Mouse (Mus musculus) mouse embryonic stem cell (cell line): ENCODE measurements around the gene Nsg1.

ENCODE experiments used
- in situ Hi-C, 2 experiments: fragments of 300-500 bp; cut with MboI; formaldehyde crosslinking; loops; 1 replicate in 1 of 2; 3 replicates in 1 of 2; pipeline ENCODE4 v1.14.3; 2019 to 2020; ENCODE audit warnings: low sequenced_read_pairs in 2 of 2, low pct_unique_long_range_greater_than_20kb in 1 of 2, mixed read lengths in 1 of 2; ENCODE audit not compliant: unreplicated experiment in 1 of 2

The Nsg1 gene

GRCm38 (mm10) chr5:38159634-38160413 is at the start of gene Nsg1:
Gene Nsg1, minus strand, starts transcription at chr5:38159907.
- in situ Hi-C loops: no loop called here

DNA sequence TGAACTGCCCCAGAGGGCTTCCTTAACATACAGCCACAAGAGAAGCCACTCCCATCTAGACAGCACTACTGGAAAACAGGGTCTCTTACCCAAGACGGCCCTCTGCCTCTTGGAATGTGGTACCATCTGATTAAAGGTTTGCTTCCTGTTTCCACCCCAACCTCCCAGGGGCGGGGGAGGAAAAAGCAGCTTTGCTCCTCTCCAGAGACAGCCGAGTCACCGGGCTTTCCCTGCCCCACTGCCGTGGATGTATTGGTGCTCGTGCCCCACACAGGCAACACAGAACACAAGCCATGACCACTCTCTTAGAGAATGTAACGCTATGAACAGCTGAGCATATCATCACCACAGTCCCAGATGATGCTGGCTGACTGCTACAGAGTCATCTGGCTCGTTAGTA is 49.3 kb upstream of the Nsg1 start:
- in situ Hi-C loops: no loop called here

GRCm38 (mm10) chr5:38205303-38205726 is 45.6 kb upstream of the Nsg1 start:
- in situ Hi-C loops: no loop called here

- in situ Hi-C loops: no loop called here
Measured at GRCm38 (mm10) chr5:38199686-38200085, 40.0 kb upstream of the Nsg1 start.

- in situ Hi-C loops: no loop called here
Measured at GRCm38 (mm10) chr5:38197482-38197823, 37.7 kb upstream of the Nsg1 start.

DNA sequence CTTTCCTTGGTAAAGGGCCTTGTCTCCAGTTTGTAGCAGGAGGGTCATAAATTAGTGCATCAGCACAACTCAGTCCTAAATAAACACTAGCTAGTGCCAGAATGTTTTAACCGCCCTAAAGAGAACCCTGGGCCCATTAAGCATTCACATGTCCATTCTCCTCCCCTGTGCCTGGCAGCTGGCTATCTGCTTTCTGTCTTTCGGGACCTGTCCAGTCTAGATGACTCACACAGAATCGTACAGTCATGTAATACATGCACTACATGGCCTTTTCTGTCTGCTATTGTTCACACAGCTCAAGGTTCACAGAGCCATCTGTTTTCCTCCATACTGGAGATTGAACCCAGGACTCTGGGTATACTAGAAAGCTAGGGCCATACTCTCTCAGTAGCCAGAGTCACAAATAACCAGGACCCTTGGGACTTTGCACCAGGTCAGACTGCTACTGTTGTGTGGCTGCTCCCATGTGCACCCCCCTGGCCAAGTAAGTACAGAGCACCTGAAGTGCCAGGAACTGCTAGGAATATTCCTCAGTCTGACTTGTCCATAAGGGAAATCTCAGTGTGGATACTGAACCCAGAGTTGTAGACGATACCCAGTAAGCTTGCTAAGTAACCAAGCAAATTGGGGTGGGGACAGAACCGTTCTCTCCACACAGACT is 37.2 kb upstream of the Nsg1 start:
- in situ Hi-C loops: no loop called here

DNA sequence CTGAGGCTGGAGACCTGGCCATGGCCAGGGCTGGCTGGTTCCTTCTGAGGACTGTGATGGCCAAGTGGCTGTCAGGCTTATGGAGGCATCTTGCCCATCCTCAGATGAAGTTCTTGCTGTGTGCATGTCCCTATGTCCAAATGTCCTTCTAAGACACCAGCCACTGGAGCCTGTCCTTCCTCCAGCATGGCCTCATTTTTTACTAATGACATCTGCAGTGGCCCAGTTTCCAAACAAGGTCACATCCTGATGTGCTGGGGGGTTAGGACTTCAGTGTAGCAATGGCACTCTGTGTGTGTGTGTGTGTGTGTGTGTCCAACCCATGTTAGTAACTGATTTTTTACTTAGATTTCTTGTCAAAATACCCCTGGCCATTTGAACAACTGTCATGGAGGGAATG is 36.2 kb upstream of the Nsg1 start:
- in situ Hi-C loops: no loop called here

DNA sequence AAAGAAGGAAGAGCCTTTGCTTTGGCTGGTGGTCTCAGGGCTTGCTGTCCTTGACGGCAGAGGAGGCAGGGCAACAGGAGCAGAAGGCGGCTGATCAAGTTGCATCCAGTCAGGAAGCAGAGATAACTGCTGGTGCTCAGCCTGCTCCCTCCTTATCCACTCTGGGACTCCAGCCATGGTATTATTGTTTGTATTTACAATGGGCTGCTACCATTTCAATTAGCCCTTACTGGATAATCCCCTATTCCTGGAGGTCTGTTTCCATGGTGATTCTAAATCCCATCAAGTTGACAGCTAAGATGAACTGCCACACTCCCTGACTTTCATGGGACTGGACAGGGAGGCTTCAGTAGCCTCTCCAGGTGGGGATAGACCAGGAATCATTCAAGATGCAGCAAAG is 35.2 kb upstream of the Nsg1 start:
- in situ Hi-C loops: no loop called here

- in situ Hi-C loops: no loop called here
Measured at GRCm38 (mm10) chr5:38190907-38191306, 31.2 kb upstream of the Nsg1 start.

- in situ Hi-C loops: no loop called here
Measured at GRCm38 (mm10) chr5:38187006-38187405, 27.3 kb upstream of the Nsg1 start.

DNA sequence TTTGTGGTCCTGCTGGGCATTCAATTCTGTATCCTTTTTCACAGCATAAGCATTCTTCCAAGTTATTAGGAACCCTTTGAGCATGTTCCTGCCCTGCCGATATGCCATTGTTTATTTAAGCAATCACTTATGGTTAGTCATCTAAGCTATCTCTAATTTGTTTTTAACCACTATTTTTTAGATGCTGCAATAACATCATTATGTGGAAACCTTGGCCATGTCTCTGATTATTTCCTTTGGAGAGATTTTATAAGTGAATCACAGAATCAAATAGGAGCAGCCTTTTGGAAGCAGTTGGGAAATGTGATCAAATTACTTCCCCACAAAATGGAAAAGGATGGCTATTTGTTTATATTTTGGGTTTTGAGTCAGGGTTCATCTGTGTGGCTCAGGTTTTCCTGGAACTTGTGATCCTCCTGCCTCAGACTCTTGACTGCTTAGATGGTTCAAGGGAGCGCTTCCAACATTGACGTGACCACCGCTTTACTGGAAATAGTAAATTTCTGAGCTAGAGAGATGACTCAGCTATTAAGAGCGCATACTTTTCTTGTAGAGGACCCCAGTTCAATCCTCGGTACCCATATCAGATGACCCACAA is 25.1 kb upstream of the Nsg1 start:
- in situ Hi-C loops: no loop called here

- in situ Hi-C loops: no loop called here
Measured at GRCm38 (mm10) chr5:38174256-38174912, 14.7 kb upstream of the Nsg1 start.

DNA sequence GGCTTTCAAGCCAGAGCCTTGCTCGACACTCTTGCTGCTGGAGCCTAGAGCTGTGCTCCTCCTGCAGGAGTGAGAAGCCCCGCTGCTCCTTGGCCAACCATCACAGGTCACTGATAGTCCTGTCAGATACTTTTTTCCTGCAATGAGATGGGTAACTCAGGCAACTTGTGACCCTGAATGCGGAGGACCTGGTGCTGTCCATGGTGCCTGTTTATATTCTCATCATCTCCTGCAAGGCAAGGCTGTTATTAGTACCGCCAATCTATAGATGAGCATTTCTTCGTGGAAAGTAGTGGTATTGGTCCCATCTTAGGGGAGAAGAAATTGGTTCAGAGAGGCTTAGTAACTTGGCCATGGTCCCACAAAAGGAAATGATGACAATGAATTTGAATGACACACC is 14.1 kb upstream of the Nsg1 start:
- in situ Hi-C loops: no loop called here

DNA sequence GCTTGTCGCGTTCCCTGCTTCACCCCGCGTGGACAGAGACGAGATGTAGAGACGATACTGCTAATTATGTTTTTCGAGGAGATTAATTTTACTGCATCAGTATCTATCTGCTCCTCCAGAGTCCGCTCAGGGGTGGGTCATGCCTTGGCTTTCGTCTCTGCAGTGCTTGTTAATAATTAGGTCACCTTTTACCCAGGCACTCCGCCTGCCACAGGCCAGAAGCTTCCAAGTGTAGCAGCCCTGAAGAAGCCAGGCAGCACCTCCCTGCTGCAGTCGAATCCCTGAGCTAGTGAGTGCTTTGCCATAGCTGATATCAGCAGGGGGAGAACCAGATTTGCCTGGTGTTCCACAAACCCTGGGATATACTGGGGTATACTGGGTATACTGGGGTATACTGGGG is 8.8 kb upstream of the Nsg1 start:
- in situ Hi-C loops: no loop called here

DNA sequence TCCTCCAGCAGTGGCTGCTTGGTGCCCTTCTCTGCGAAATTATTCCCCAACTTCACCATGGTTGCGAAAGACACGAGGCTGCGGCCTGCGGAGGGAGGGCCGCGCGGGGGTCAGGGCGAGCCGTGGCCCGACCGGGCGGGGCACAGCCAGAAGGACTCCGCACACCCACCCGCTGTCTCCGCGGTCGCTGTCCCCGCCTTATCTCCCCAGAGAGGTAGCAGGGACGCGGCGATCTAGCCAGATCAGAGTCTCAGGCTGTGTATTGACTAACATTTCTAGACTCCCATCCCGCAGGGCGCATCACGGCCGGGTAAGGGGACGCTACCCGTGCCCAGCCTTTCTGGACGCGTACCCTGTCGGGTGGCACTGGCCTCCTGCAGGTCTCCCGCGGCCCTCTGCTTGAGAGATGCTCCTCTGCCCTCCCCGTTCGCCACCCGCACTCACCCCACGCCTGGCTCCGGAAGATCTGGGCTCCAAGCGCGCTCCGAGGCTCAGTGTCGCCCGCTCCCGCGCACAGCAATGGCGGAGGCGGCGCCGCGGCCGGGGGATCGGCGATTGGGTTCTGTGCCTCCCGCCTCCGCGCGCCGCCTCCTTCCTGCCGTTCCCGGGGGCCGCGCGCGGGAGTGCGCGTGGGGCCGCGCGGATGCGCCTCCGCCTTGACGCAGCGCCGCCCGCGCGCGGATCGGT is 617 bp downstream of the Nsg1 start:
- in situ Hi-C loops: no loop called here

DNA sequence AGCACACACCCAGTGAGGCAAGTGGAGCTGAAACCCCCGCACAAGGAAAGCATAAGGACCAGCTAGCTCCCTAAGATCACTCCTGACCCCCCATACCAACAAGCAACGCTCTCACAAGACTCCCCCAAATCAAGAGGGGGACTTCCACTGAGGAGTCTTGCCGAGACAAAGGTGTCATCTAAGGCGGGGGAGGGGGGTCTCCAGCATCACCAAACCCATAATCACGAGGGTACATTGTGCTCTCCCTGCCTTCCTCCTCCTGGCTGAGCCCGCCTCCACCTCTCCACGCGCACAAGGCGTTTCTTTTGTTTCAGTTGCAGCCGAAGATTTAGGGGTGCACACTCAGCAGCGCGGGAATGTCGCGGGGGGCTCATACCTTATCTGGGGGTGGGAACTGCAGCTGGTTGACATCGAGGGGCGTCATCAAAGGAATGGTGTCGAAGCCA is 1.2 kb downstream of the Nsg1 start:
- in situ Hi-C loops: no loop called here

DNA sequence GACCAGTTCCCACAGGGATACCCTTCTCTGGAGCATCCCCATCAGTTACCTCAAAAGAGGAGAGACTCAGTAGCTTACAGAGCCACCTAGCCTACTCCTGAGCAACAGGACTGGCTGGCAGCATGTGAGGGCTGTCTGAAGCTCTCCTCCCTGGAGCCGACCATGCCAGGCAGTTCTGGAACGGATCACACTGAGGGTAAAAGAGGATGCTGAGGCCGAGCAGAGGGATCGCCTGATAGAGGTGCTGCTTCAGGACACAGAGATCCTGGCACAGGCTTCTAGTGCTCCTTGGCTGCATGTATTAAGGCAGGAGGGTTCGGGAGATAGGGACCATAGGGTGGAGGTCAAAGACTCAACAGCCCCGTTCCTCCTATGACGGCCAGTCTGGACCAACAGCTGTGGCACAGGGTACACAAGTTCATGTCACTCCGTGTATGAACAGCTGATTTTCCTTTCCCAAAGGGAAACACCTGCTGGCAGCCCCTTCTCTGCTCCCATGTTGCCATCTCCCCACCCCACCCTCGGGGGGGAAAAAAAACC is 2.2 kb downstream of the Nsg1 start:
- in situ Hi-C loops: no loop called here

- in situ Hi-C loops: no loop called here
Measured at GRCm38 (mm10) chr5:38153636-38154035, 6.1 kb downstream of the Nsg1 start.
